Mouse (Mus musculus): ENCODE measurements around the gene Gm20855. TPM values are rescaled to one million over a fixed set of nuclear protein-coding genes. Genes with fewer than 3 reads are reported as not detected.
"Not testable (repeated sequence)": the region's sequence is repeated elsewhere in the genome, so short reads cannot be mapped to it uniquely, and the experiment has no call there.

The Gm20855 gene
- not detected in 2 replicates for polyA plus RNA-seq (2012; rRNA removed)

DNA sequence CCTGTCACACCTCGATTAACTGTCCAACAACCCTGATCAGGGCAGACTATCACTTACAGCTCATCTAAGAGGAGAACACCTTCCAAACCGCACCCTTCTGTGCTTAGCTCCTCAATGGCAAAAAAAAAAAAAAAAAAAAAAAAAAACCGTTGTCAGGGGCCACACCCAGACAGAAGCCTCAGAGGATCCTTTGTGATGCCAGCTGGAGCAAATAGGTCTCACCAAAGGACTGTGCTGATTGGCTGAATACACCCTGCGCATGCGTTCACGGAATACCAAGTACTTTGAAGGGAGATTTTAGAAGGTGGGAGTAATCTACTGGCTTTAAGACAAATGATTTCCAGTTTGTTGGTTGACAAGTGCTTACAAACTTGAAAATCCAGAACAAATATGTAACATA, at the start of gene Gm20855:
Gm20855 (minus strand) TSS at position 101 of the 400 bp plus-strand sequence.
- H3K4me1 ChIP-seq (ENCODE audit: control insufficient read depth, insufficient read depth, insufficient read length, low read length) = not testable (repeated sequence)
- WGBS = no CpG with 5 or more reads among the region's 6 CpGs

More for the DNA sequence above, at the start of gene Gm20855:
- H3K27ac ChIP-seq (ENCODE audit: insufficient read depth, low read depth, low read length); H3K36me3 ChIP-seq (ENCODE audit: control insufficient read depth, insufficient read depth, low read length); H3K27me3 ChIP-seq (ENCODE audit: control insufficient read depth, insufficient read depth, low read length); H3K4me3 ChIP-seq (ENCODE audit: low read depth, low read length): not testable (repeated sequence)

Data from small intestine, adult 2 months (tissue).